Mouse (Mus musculus) embryonic fibroblast, embryonic 13.5 days (primary cell): Measurements from ENCODE around the gene Slc44a1.

Source experiments
- CTCF ChIP-seq: IDR thresholded peaks from 2 replicates; pipeline ENCODE4 v1.5.1; 2011; ENCODE audit warnings: mild to moderate bottlenecking, control low read depth, low read length, moderate library complexity, borderline replicate concordance; ENCODE audit not compliant: insufficient read depth
- POLR2A ChIP-seq: IDR thresholded peaks from 2 replicates; pipeline ENCODE4 v1.6.1; 2011; ENCODE audit warnings: low read depth, mild to moderate bottlenecking, control low read depth, low read length, moderate library complexity

- TF ChIP-seq CTCF (no peak), POLR2A (no peak)
These were observed 96.9 kb downstream of the Slc44a1 start for GRCm38 (mm10) chr4:53537101-53537500.
